Mouse (Mus musculus) hindbrain, postnatal 0 days (tissue): Measurements from ENCODE around the gene Amot. TPM values are rescaled to one million over a fixed set of nuclear protein-coding genes. Genes with fewer than 3 reads are reported as not detected.

Experiments used
- ATAC-seq: fragments of 200-750 bp; cut with Nextera tagmentation; 2 replicates; pipeline ENCODE4 v1.8.0; 2017; ENCODE audit warnings: mild to moderate bottlenecking, moderate TSS enrichment, moderate library complexity
- DNase-seq: peaks from one replicate; pipeline ENCODE4 v3.0.0-alpha.2; 2015; ENCODE audit warnings: low spot score
- H3K27ac ChIP-seq: fragments of 300-500 bp; sonication (generic); 2 replicates; pipeline ENCODE4 v1.5.1; 2014; ENCODE audit warnings: mild to moderate bottlenecking
- H3K27me3 ChIP-seq: fragments of 300-500 bp; sonication (generic); 2 replicates; pipeline ENCODE4 v1.6.1; 2014; ENCODE audit warnings: low read length, mixed read lengths; ENCODE audit not compliant: insufficient read depth
- H3K36me3 ChIP-seq: fragments of 300-500 bp; sonication (generic); 2 replicates; pipeline ENCODE4 v1.6.1; 2014; ENCODE audit warnings: low read length, mixed read lengths; ENCODE audit not compliant: insufficient read depth
- H3K4me1 ChIP-seq: fragments of 300-500 bp; sonication (generic); 2 replicates; pipeline ENCODE4 v1.6.1; 2014; ENCODE audit warnings: antibody characterized with exemption, low read length, mixed read lengths; ENCODE audit not compliant: insufficient read depth
- H3K4me2 ChIP-seq: fragments of 300-500 bp; sonication (generic); 2 replicates; pipeline ENCODE4 v1.6.1; 2014; ENCODE audit warnings: low read depth, mild to moderate bottlenecking, low read length, moderate library complexity, mixed read lengths
- H3K4me3 ChIP-seq: fragments of 300-500 bp; sonication (generic); 2 replicates; pipeline ENCODE4 v1.5.1; 2014; ENCODE audit warnings: low read length
- H3K9ac ChIP-seq: fragments of 300-500 bp; sonication (generic); replicated peaks from 2 replicates; pipeline ENCODE4 v1.6.1; 2014; ENCODE audit warnings: mild to moderate bottlenecking, low read length, moderate library complexity, mixed read lengths
- H3K9me3 ChIP-seq: fragments of 300-500 bp; sonication (generic); 2 replicates; pipeline ENCODE4 v1.6.1; 2016; ENCODE audit warnings: low read length, mixed read lengths
- CTCF ChIP-seq: IDR thresholded peaks from 2 replicates; pipeline ENCODE4 v1.5.1; 2016; ENCODE audit warnings: antibody characterized with exemption, control low read depth, low read depth
- WGBS: fragments of 180-500 bp; shearing (Covaris S2); extraction: QIAGEN DNeasy Blood & Tissue Kit; methylation state at CpG from one replicate; pipeline ENCODE4 v1.1.7; 2014; 5-methylcytosine and 5-hydroxymethylcytosine counted together
- polyA plus RNA-seq: library from polyadenylated mRNA; unstranded; fragments of >200 nt; fragmentation: Nextera tagmentation; extraction: Ambion mirVana; gene quantifications from 2 replicates; pipeline ENCODE4 v1.2.1, GENCODE M21; 2015
- total RNA-seq: library from RNA; depleted of rRNA; stranded (reverse); fragments of >200 nt; gene quantifications from 2 replicates; pipeline ENCODE4 v1.2.3, GENCODE M21; 2014; rRNA removed

The Amot gene
- total and polyA plus RNA-seq, 2 experiments from 2014 or later, result 9.4 to 29.8 TPM

GRCm38 (mm10) chrX:145428811-145429210 lies 76.2 kb downstream of the Amot start:
- 79% methylated on average over 1 of the region's 1 CpGs for WGBS
- TF ChIP-seq CTCF, result no peak

GRCm38 (mm10) chrX:145424026-145424425 lies 81.0 kb downstream of the Amot start:
- no peaks in the 10 kb centered on the region for H3K9me3 ChIP-seq
- ATAC-seq (no peak), DNase-seq (peak; percentile 1)

More at GRCm38 (mm10) chrX:145428811-145429210, 76.2 kb downstream of the Amot start:
- no peaks in the 10 kb centered on the region for H3K4me1 ChIP-seq
- no peaks in the 10 kb centered on the region for H3K36me3 ChIP-seq
- no peak overlapping the region for H3K9ac ChIP-seq
- H3K4me2 ChIP-seq, result no peak overlapping the region
- DNase-seq (no peak), ATAC-seq (no peak)
- H3K4me3 ChIP-seq, result no peak overlapping the region
- H3K27ac ChIP-seq, result no peak overlapping the region
- no peaks in the 10 kb centered on the region for H3K27me3 ChIP-seq
- H3K9me3 ChIP-seq, result no peaks in the 10 kb centered on the region

GRCm38 (mm10) chrX:145414319-145414718 lies 90.7 kb downstream of the Amot start:
- Histone ChIP-seq H3K4me1 (no peaks in the 10 kb centered on the region), H3K4me3 (no peak overlapping the region), H3K9ac (no peak overlapping the region), H3K9me3 (no peaks in the 10 kb centered on the region), H3K27ac (no peak overlapping the region), H3K4me2 (no peak overlapping the region), H3K36me3 (no peaks in the 10 kb centered on the region), H3K27me3 (no peaks in the 10 kb centered on the region)
- 71% methylated on average over 1 of the region's 1 CpGs for WGBS
- no peak for TF ChIP-seq CTCF
- DNase-seq, result no peak
- no peak for ATAC-seq

More at GRCm38 (mm10) chrX:145424026-145424425, 81.0 kb downstream of the Amot start:
- 37% methylated on average over 2 of the region's 2 CpGs for WGBS
- no peak overlapping the region for H3K27ac ChIP-seq
- H3K4me3 ChIP-seq, result no peak overlapping the region
- TF ChIP-seq CTCF, result no peak
- H3K36me3 ChIP-seq, result no peaks in the 10 kb centered on the region
- no peaks in the 10 kb centered on the region for H3K27me3 ChIP-seq
- no peak overlapping the region for H3K9ac ChIP-seq
- H3K4me2 ChIP-seq, result no peak overlapping the region
- H3K4me1 ChIP-seq, result no peaks in the 10 kb centered on the region

GRCm38 (mm10) chrX:145411425-145411824 lies 93.6 kb downstream of the Amot start:
- Histone ChIP-seq H3K27me3 (no peaks in the 10 kb centered on the region), H3K9ac (no peak overlapping the region), H3K9me3 (no peaks in the 10 kb centered on the region), H3K4me2 (no peak overlapping the region), H3K4me3 (no peak overlapping the region), H3K4me1 (no peaks in the 10 kb centered on the region), H3K36me3 (no peaks in the 10 kb centered on the region), H3K27ac (no peak overlapping the region)
- no peak for TF ChIP-seq CTCF
- ATAC-seq (no peak), DNase-seq (peak; percentile 1)
- 34% methylated on average over 6 of the region's 6 CpGs for WGBS

GRCm38 (mm10) chrX:145406052-145406451 lies 98.9 kb downstream of the Amot start:
- no peaks in the 10 kb centered on the region for H3K36me3 ChIP-seq
- H3K27me3 ChIP-seq, result no peaks in the 10 kb centered on the region
- DNase-seq (no peak), ATAC-seq (no peak)
- no peak for TF ChIP-seq CTCF
- no peak overlapping the region for H3K9ac ChIP-seq
- 71% methylated on average over 4 of the region's 4 CpGs for WGBS
- H3K4me3 ChIP-seq, result no peak overlapping the region
- no peaks in the 10 kb centered on the region for H3K4me1 ChIP-seq
- no peak overlapping the region for H3K4me2 ChIP-seq
- no peaks in the 10 kb centered on the region for H3K9me3 ChIP-seq
- H3K27ac ChIP-seq, result no peak overlapping the region

GRCm38 (mm10) chrX:145401926-145402325 lies 103.1 kb downstream of the Amot start:
- Histone ChIP-seq H3K27me3 (no peaks in the 10 kb centered on the region), H3K4me2 (no peak overlapping the region), H3K27ac (no peak overlapping the region), H3K9ac (no peak overlapping the region), H3K4me3 (no peak overlapping the region), H3K4me1 (no peaks in the 10 kb centered on the region), H3K9me3 (no peaks in the 10 kb centered on the region), H3K36me3 (no peaks in the 10 kb centered on the region)
- DNase-seq, result no peak
- WGBS, result 80% methylated on average over 3 of the region's 3 CpGs
- TF ChIP-seq CTCF, result no peak
- no peak for ATAC-seq

GRCm38 (mm10) chrX:145399236-145399635 lies 105.7 kb downstream of the Amot start:
- TF ChIP-seq CTCF, result peak; percentile 46
- Histone ChIP-seq H3K4me2 (no peak overlapping the region), H3K9me3 (no peaks in the 10 kb centered on the region), H3K4me1 (no peaks in the 10 kb centered on the region), H3K36me3 (no peaks in the 10 kb centered on the region), H3K9ac (no peak overlapping the region), H3K27ac (no peak overlapping the region), H3K27me3 (no peaks in the 10 kb centered on the region), H3K4me3 (no peak overlapping the region)
- ATAC-seq (no peak), DNase-seq (peak; percentile 61)
- 19% methylated on average over 1 of the region's 1 CpGs for WGBS

Other genes starting within 250 kb of the Amot start
- gene Lhfpl1, start 156.1 kb downstream of the Amot start, total RNA-seq, result not detected in 2 replicates
- gene Lhfpl1, start 156.1 kb downstream of the Amot start, polyA plus RNA-seq, result 0.13 and 0.20 TPM in 2 replicates